7 mouse cellular contexts compared by ENCODE assay signal in the genomic region with DNA sequence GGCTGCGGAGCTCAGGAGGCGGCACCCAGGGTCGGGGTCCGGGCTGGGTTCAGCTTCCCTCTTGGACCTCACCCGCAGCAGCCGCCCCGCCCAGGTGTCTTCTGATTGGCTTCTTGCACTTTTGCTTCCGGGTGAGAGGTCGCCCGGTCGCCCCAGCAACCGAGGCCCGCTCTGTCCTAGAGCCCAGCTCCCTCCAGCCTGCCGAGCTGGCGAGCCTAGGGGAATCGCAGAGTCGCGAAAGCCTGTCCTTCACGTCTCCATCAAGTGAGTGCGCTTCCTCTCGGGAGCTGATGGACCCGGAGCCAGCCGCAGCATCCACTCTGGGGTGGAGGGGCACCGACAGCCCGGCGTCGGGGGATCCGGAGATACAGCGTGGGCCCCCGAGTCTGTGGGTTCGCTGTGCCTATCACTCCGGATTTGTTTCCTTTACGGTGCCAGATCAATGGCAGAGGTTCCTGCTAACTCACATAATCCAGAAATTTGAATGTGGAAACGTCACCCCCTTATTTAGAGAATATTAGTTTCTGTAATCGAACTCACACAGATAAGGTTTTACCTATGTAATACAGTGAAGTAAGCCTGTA. TPM values are rescaled to one million over a fixed set of nuclear protein-coding genes. Genes with fewer than 3 reads are reported as not detected.
A peak's percentile ranks its signal among the peaks of the same experiment; 100 is the strongest.
DNase-seq lines count a peak whose midpoint lies in the region; ATAC-seq and TF ChIP-seq lines count a peak whose summit lies in the region.

A gene (plus strand): TSS at position 130 of the 584 bp plus-strand sequence.
A gene (minus strand): TSS at position 403 of the 584 bp plus-strand sequence.

- WGBS in embryonic facial prominence, embryonic 12.5 days = under 1% methylated on average over 35 of the region's 35 CpGs
- WGBS in heart, adult 2 months = under 1% methylated on average over 35 of the region's 35 CpGs
- under 1% methylated on average over 35 of the region's 35 CpGs for WGBS in limb, embryonic 13.5 days
- WGBS in midbrain, embryonic 16.5 days = under 1% methylated on average over 35 of the region's 35 CpGs

- H3K27me3 ChIP-seq in embryonic facial prominence, embryonic 12.5 days = no peaks in the 10 kb centered on the region
- no peaks in the 10 kb centered on the region for H3K27me3 ChIP-seq in heart, adult 2 months (ENCODE audit: control insufficient read depth, insufficient read depth, low read length)
- no peaks in the 10 kb centered on the region for H3K27me3 ChIP-seq in limb, embryonic 13.5 days
- no peaks in the 10 kb centered on the region for H3K27me3 ChIP-seq in midbrain, embryonic 16.5 days (ENCODE audit: control insufficient read depth, insufficient read depth, low read depth, low read length)

- H3K9ac ChIP-seq in embryonic facial prominence, embryonic 12.5 days = peak within 1 kb of the TSS; percentile 84
- H3K9ac ChIP-seq in heart, adult 2 months (ENCODE audit: low read depth, low read length) = peak within 1 kb of the TSS; percentile 93
- H3K9ac ChIP-seq in limb, embryonic 13.5 days = peak within 1 kb of the TSS; percentile 89
- peak within 1 kb of the TSS; percentile 96 for H3K9ac ChIP-seq in midbrain, embryonic 16.5 days (ENCODE audit: low read depth, low read length)

- peaks cover 2% of the 10 kb centered on the region for H3K79me2 ChIP-seq in heart, adult 2 months (replicated peaks; ENCODE audit: control insufficient read depth, insufficient read depth, low read length)

- H3K4me1 ChIP-seq in embryonic facial prominence, embryonic 12.5 days = peaks cover 9% of the 10 kb centered on the region
- H3K4me1 ChIP-seq in heart, adult 2 months (ENCODE audit: control insufficient read depth, insufficient read depth, low read length) = no peaks in the 10 kb centered on the region; the same call in 1 of the 2 replicates
- peaks cover 14% of the 10 kb centered on the region for H3K4me1 ChIP-seq in limb, embryonic 13.5 days
- peaks cover 11% of the 10 kb centered on the region for H3K4me1 ChIP-seq in midbrain, embryonic 16.5 days (ENCODE audit: control insufficient read depth, insufficient read depth, low read length)

- 0 out of 2 replicates have a peak, but pooled peaks have one; percentile 64 for TF ChIP-seq POLR2A in heart, adult 2 months (IDR thresholded peaks at IDR 0.05; ENCODE audit: insufficient read depth, low read depth, low read length)

- peak within 1 kb of the TSS; percentile 57 for H3K4me2 ChIP-seq in embryonic facial prominence, embryonic 12.5 days (replicated peaks)
- H3K4me2 ChIP-seq in limb, embryonic 13.5 days (replicated peaks) = peak within 1 kb of the TSS; percentile 75
- H3K4me2 ChIP-seq in midbrain, embryonic 16.5 days (ENCODE audit: low read length) = peak within 1 kb of the TSS; percentile 63

- DNase-seq in adrenal gland, postnatal 25 days = peak; percentile 99
- DNase-seq in heart, adult 2 months = peak; percentile 98 to 99
- peak; percentile 97 to 98 for DNase-seq in kidney, adult 8-10 months
- DNase-seq in spleen, postnatal 10 days (ENCODE audit: low spot score in 2 of 2) = peak; percentile 94 to 98

- no peak for TF ChIP-seq EP300 in heart, adult 2 months (IDR thresholded peaks at IDR 0.05; ENCODE audit: insufficient read depth, low read depth, low read length)

- no peaks in the 10 kb centered on the region for H3K9me3 ChIP-seq in embryonic facial prominence, embryonic 12.5 days
- H3K9me3 ChIP-seq in limb, embryonic 13.5 days = no peaks in the 10 kb centered on the region
- no peaks in the 10 kb centered on the region for H3K9me3 ChIP-seq in midbrain, embryonic 16.5 days (replicated peaks; ENCODE audit: control insufficient read depth, low read length, poor library complexity, severe bottlenecking)

- H3K27ac ChIP-seq in embryonic facial prominence, embryonic 12.5 days = peak within 1 kb of the TSS; percentile 87
- H3K27ac ChIP-seq in heart, adult 2 months = peak within 1 kb of the TSS; percentile 88
- H3K27ac ChIP-seq in limb, embryonic 13.5 days = peak within 1 kb of the TSS; percentile 88
- H3K27ac ChIP-seq in midbrain, embryonic 16.5 days (ENCODE audit: low read length) = peak within 1 kb of the TSS; percentile 90

- intact Hi-C loops in heart, adult 2 months (cut with DNase I) = loop anchor here (2.0 to 5.0 kb wide), 2 partner anchors 82 to 271 kb away; a partner anchor contains a TSS

- peak; percentile 98 for ATAC-seq in embryonic facial prominence, embryonic 12.5 days (ENCODE audit: insufficient number of reproducible peaks, insufficient read depth, low FRiP score, low TSS enrichment)
- peak; percentile 99 for ATAC-seq in limb, embryonic 13.5 days (ENCODE audit: low FRiP score, low read depth)
- peak; percentile 98 for ATAC-seq in midbrain, embryonic 16.5 days

- peak within 1 kb of the TSS; percentile 87 for H3K4me3 ChIP-seq in embryonic facial prominence, embryonic 12.5 days
- H3K4me3 ChIP-seq in heart, adult 2 months = peak within 1 kb of the TSS; percentile 100
- H3K4me3 ChIP-seq in limb, embryonic 13.5 days = peak within 1 kb of the TSS; percentile 96
- peak within 1 kb of the TSS; percentile 93 for H3K4me3 ChIP-seq in midbrain, embryonic 16.5 days (ENCODE audit: low read depth, low read length)

- TF ChIP-seq CTCF in heart, adult 2 months (IDR thresholded peaks at IDR 0.05) = no peak

- no peaks in the 10 kb centered on the region for H3K36me3 ChIP-seq in embryonic facial prominence, embryonic 12.5 days
- H3K36me3 ChIP-seq in heart, adult 2 months (ENCODE audit: control insufficient read depth, insufficient read depth, low read length) = no peaks in the 10 kb centered on the region
- H3K36me3 ChIP-seq in limb, embryonic 13.5 days = no peaks in the 10 kb centered on the region
- H3K36me3 ChIP-seq in midbrain, embryonic 16.5 days (ENCODE audit: control insufficient read depth, insufficient read depth, low read length) = no peaks in the 10 kb centered on the region

RNA-seq across cellular contexts. Expression of the first gene that starts in this region (rescaled TPM):
- 10.7 and 12.7 TPM in 2 replicates for total RNA-seq in adrenal gland, postnatal 25 days (2021)
- polyA plus RNA-seq in embryonic facial prominence, embryonic 12.5 days (2016; fragmentation: Nextera tagmentation; extraction: Ambion mirVana) = 21.2 and 24.1 TPM in 2 replicates
- total RNA-seq in heart, adult 2 months (2021) = 10 to 100 TPM; 15.4 to 15.6 TPM
- polyA plus RNA-seq in heart, adult 2 months (2012; rRNA removed) = 9.1 and 9.5 TPM in 2 replicates
- 18.9 and 19.7 TPM in 2 replicates for polyA plus RNA-seq in limb, embryonic 13.5 days (2015; fragmentation: Nextera tagmentation; extraction: Ambion mirVana)
- polyA plus RNA-seq in midbrain, embryonic 16.5 days (2015; fragmentation: Nextera tagmentation; extraction: Ambion mirVana) = 48.7 and 48.8 TPM in 2 replicates

RNA-seq across cellular contexts. Expression of the second gene that starts in this region (rescaled TPM):
- total RNA-seq in adrenal gland, postnatal 25 days (2021) = 13.5 and 17.8 TPM in 2 replicates
- polyA plus RNA-seq in embryonic facial prominence, embryonic 12.5 days (2016; fragmentation: Nextera tagmentation; extraction: Ambion mirVana) = 29.5 and 30.7 TPM in 2 replicates
- total RNA-seq in heart, adult 2 months (2021) = 1 to 10 TPM; 5.4 to 6.0 TPM
- polyA plus RNA-seq in heart, adult 2 months (2012; rRNA removed) = 3.9 and 6.9 TPM in 2 replicates
- 24.4 and 25.5 TPM in 2 replicates for polyA plus RNA-seq in limb, embryonic 13.5 days (2015; fragmentation: Nextera tagmentation; extraction: Ambion mirVana)
- 57.0 and 59.4 TPM in 2 replicates for polyA plus RNA-seq in midbrain, embryonic 16.5 days (2015; fragmentation: Nextera tagmentation; extraction: Ambion mirVana)

Comparison
In these comparisons a context has a peak if more than half of its experiments do, and no peak if none do; other contexts are left out.
1. Peak in every context shown above with its lines: DNase-seq, ATAC-seq, H3K4me3 ChIP-seq and H3K27ac ChIP-seq.